Mouse (Mus musculus) lung, adult 2 months (tissue): ENCODE measurements around the gene Trip12.

Source experiments
- CTCF ChIP-seq: fragments of 200-500 bp; IDR thresholded peaks from 2 replicates; pipeline ENCODE4 v1.5.1; 2011; ENCODE audit warnings: mild to moderate bottlenecking, low read length, control low read depth; ENCODE audit not compliant: insufficient read depth
- POLR2A ChIP-seq: fragments of 200-500 bp; IDR thresholded peaks from 2 replicates; pipeline ENCODE4 v1.6.1; 2011; ENCODE audit warnings: low read depth, mild to moderate bottlenecking, control low read depth, low read length, borderline replicate concordance; ENCODE audit errors: extremely low read depth

- TF ChIP-seq CTCF: peak; percentile 13; the same call in 1 of the 2 replicates
- no peak for TF ChIP-seq POLR2A
These were observed 143.2 kb downstream of the Trip12 start for GRCm38 (mm10) chr1:84697136-84697535.
